Mouse (Mus musculus): ENCODE results near the gene Kdm5b. TPM values are rescaled to one million over a fixed set of nuclear protein-coding genes. Genes with fewer than 3 reads are reported as not detected.

Gene Kdm5b
- polyA plus RNA-seq, 1 experiment from 2014 or later, result 16.5 TPM

DNA sequence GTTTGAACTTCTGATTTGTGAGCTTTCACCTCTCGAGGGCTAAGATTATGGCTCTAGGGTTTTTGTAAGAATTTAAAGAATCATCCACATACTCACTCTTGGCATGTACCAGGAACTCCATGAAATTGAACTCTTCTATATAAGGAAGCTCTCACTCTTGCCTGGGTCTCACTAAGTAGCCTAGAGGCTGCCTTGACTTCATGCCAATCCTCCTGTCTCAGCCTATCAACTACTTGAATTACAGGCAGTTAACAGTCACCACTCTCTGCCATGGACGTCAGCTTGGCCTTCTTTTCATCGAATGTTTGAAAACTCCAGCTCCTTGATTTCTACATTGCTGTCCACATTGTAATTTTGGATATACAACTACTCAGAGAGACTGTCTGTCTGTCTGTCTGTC is 7.6 kb upstream of the Kdm5b start:
- Histone ChIP-seq H3K4me1 (peaks cover 31% of the 10 kb centered on the region), H3K36me3 (no peaks in the 10 kb centered on the region)
- WGBS (ENCODE audit: insufficient replicate concordance), result 60% methylated on average over 3 of the region's 3 CpGs

DNA sequence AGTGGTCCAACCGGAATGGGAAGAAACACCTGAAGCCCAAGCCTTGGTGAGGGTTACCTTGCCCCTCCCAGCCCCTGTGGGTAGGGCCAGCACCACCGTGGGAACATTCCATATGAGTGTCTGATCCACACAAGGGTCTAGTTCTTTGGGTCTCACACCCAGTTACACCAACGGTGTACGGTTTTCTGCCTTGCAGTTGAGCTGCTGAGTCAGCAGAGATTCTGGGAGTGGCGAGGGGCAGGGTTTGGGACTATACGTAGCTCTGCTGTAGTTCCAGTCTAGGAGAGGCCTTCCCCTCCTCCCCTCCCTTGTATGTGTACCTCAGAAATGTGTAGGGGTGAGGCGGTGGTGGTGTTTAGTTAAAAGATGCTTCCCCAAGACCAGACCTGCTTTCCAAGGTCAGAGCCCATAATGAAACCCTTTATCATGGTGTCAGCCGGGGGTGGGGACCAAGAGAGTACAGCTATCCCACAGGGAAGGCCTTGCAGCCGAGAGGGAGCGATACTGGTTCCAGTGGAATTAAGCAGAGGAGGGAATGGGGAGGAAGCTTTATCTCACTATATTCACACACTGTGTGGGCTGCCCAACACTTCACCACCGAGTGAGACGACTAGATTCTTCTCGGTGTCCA is 4.6 kb upstream of the Kdm5b start:
- peak overlapping the region; percentile 74; the same call in 1 of the 2 replicates for H3K9ac ChIP-seq
- H3K9me3 ChIP-seq (replicated peaks), result no peaks in the 10 kb centered on the region
- H3K4me1 ChIP-seq, result peaks cover 30% of the 10 kb centered on the region
- no peak for ATAC-seq
- no peaks in the 10 kb centered on the region for H3K36me3 ChIP-seq
- H3K27ac ChIP-seq, result no peak overlapping the region
- peak overlapping the region; percentile 99 for H3K4me2 ChIP-seq
- WGBS (ENCODE audit: insufficient replicate concordance), result 30% methylated on average over 13 of the region's 13 CpGs
- H3K4me3 ChIP-seq, result peak overlapping the region; percentile 73
- no peaks in the 10 kb centered on the region for H3K27me3 ChIP-seq (replicated peaks)

More for the DNA sequence above, 7.6 kb upstream of the Kdm5b start:
- no peak overlapping the region for H3K4me3 ChIP-seq
- H3K27me3 ChIP-seq (replicated peaks), result 0 out of 2 replicates have a peak, but pooled peaks cover 5% of the 10 kb centered on the region
- ATAC-seq, result no peak
- H3K27ac ChIP-seq, result no peak overlapping the region
- H3K9ac ChIP-seq, result no peak overlapping the region
- no peak overlapping the region for H3K4me2 ChIP-seq
- no peaks in the 10 kb centered on the region for H3K9me3 ChIP-seq (replicated peaks)

DNA sequence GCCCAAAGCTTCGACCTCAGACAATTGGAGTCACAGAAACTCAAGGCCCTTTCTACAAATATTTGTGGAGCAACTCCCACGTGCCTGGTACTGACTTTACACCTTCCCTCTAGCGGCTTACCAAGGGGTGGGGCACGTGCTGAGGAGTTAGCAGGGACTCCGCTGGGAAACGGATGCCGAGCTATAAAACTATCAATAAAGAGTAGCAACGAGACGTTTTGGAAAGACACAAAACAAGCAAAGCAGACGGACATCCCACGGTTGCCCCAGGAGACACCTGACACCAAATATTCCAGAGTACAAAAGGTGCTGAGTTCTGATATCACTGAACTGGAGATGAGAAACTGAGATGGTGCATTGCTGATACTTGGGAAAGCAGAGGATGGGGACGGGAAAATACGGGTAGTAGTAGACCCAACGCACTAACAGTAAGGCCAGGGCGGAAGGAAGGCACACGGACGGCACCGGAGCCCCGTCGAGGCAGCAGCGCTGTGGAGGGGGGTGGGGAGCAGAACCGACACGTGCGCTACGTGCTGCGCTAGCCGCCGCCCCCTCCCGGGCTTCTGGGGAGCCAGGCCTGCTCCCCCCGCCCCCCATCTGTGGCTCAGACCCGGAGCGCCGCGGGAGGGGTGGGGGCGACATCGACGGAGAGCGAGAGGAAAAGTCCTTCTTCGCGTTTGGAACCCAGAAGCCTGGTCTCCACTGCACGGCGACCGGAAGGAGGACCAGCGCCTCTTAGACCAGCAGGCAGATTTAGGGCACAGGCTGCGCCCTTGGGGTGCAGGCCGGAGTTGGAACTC is 3.9 kb upstream of the Kdm5b start:
- Histone ChIP-seq H3K27ac (peak overlapping the region; percentile 73), H3K4me3 (peak overlapping the region; percentile 73), H3K36me3 (no peaks in the 10 kb centered on the region), H3K27me3 (replicated peaks) (no peaks in the 10 kb centered on the region), H3K4me1 (peaks cover 37% of the 10 kb centered on the region), H3K9me3 (replicated peaks) (no peaks in the 10 kb centered on the region), H3K9ac (peak overlapping the region; percentile 74), H3K4me2 (peak overlapping the region; percentile 99)
- 3% methylated on average over 46 of the region's 46 CpGs for WGBS (ENCODE audit: insufficient replicate concordance)
- peak; percentile 8; the same call in 1 of the 2 replicates for ATAC-seq

DNA sequence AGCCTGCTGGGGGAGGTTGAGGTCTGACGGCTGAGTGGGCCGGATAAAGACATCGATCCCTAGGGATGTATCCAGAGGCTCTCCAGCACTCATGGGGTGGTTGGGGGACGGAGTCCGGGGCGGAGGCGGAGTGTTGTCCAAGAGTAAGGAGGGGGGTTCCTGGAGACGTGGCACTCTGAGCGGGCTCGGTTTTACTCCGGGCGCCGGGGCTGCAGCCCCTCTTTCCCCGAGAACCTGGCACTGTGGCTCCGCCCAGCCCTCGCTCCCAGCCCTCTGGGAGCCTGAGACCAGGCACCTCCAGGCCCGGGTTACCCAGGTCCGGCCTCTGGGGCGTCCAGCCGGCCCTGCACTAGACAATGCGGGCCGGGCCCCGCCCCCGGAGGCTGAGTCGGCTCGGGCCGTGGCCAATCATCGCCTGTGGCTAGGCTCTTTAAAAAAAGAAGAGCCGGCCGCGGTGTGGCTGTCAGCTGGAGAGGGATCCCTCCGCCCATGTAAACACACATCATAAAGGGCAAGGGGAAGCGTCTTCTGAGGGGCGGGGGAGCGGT is 3.2 kb upstream of the Kdm5b start:
- Histone ChIP-seq H3K4me1 (peaks cover 44% of the 10 kb centered on the region), H3K9ac (peak overlapping the region; percentile 74), H3K27me3 (replicated peaks) (no peaks in the 10 kb centered on the region), H3K4me2 (peak overlapping the region; percentile 99), H3K9me3 (replicated peaks) (no peaks in the 10 kb centered on the region), H3K4me3 (peak overlapping the region; percentile 73), H3K36me3 (no peaks in the 10 kb centered on the region), H3K27ac (peak overlapping the region; percentile 73)
- peak; percentile 93 for ATAC-seq
- WGBS (ENCODE audit: insufficient replicate concordance), result 0% methylated on average over 35 of the region's 35 CpGs

DNA sequence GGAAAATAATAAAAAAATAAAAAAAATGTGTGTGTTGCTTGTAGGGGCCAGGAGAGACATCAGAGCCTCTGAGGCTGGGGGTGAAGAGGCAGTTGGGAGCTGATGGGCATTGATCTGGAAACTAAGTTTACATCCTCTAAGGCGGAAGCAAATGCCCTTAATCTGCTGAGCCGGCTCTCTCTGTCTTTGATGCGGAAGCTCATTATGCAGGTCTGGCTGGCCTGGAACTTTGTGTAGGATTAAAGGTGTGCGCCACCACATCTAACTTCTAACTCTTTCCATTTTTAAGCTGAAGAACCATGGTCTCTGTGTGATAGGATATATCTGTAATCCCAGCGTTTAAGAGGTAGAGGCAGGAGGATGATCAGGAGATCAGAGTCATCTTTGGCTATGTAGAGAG is 1.5 kb upstream of the Kdm5b start:
- Histone ChIP-seq H3K27me3 (replicated peaks) (no peaks in the 10 kb centered on the region), H3K9ac (no peak overlapping the region), H3K4me1 (peaks cover 53% of the 10 kb centered on the region), H3K36me3 (no peaks in the 10 kb centered on the region), H3K9me3 (replicated peaks) (no peaks in the 10 kb centered on the region), H3K27ac (no peak overlapping the region), H3K4me2 (no peak overlapping the region), H3K4me3 (no peak overlapping the region)
- WGBS (ENCODE audit: insufficient replicate concordance), result 69% methylated on average over 5 of the region's 5 CpGs
- ATAC-seq, result no peak

DNA sequence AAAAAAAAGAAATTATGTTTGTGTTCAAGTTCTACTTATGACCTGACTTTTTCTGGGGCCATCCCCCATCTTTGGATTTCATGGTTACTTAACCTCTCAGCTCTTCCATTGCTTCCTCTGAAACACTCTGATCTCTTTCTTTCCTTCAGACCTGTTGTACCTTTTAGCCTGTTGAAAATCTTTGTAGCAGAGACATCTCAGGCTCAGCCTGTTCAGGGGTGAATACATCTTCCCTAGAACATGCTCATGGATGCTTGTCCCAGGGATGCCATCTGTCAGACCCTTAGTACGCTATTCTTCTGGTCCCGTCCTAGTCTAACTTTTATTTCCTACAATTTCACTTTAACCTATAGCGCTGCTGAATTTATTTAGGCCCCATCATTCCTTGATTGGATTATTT is 745 bp upstream of the Kdm5b start:
- Histone ChIP-seq H3K9me3 (replicated peaks) (no peaks in the 10 kb centered on the region), H3K27ac (peak overlapping the region; percentile 81; the same call in 1 of the 2 replicates), H3K4me3 (no peak overlapping the region; the same call in 1 of the 2 replicates), H3K27me3 (replicated peaks) (no peaks in the 10 kb centered on the region), H3K9ac (no peak overlapping the region), H3K36me3 (no peaks in the 10 kb centered on the region), H3K4me1 (peaks cover 58% of the 10 kb centered on the region), H3K4me2 (no peak overlapping the region)
- ATAC-seq, result no peak
- 77% methylated on average over 3 of the region's 3 CpGs for WGBS (ENCODE audit: insufficient replicate concordance)

DNA sequence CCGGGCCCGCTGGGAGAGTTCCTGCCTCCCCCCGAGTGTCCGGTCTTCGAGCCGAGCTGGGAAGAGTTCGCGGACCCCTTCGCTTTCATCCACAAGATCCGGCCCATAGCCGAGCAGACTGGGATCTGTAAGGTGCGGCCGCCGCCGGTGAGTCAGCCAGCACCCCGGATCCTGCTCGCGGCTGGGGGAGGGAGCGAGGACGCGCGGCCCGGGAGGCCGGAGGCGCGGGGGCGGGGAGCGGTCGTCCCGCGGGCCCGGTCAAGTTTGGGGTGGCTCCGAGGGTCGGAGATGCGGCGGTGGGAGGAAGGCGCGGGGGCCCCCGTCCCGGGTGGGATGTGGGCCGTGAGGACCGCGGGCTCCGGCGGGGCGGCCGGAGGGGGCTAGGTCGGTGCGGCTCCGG is 425 bp downstream of the Kdm5b start:
- peak overlapping the region; percentile 81 for H3K27ac ChIP-seq
- no peaks in the 10 kb centered on the region for H3K27me3 ChIP-seq (replicated peaks)
- peak overlapping the region; percentile 95 for H3K9ac ChIP-seq
- H3K4me1 ChIP-seq, result peaks cover 60% of the 10 kb centered on the region
- H3K36me3 ChIP-seq, result no peaks in the 10 kb centered on the region
- WGBS (ENCODE audit: insufficient replicate concordance), result 1% methylated on average over 49 of the region's 50 CpGs
- H3K4me3 ChIP-seq, result peak overlapping the region; percentile 89
- ATAC-seq, result peak; percentile 43; the same call in 1 of the 2 replicates
- no peaks in the 10 kb centered on the region for H3K9me3 ChIP-seq (replicated peaks)
- peak overlapping the region; percentile 98 for H3K4me2 ChIP-seq

DNA sequence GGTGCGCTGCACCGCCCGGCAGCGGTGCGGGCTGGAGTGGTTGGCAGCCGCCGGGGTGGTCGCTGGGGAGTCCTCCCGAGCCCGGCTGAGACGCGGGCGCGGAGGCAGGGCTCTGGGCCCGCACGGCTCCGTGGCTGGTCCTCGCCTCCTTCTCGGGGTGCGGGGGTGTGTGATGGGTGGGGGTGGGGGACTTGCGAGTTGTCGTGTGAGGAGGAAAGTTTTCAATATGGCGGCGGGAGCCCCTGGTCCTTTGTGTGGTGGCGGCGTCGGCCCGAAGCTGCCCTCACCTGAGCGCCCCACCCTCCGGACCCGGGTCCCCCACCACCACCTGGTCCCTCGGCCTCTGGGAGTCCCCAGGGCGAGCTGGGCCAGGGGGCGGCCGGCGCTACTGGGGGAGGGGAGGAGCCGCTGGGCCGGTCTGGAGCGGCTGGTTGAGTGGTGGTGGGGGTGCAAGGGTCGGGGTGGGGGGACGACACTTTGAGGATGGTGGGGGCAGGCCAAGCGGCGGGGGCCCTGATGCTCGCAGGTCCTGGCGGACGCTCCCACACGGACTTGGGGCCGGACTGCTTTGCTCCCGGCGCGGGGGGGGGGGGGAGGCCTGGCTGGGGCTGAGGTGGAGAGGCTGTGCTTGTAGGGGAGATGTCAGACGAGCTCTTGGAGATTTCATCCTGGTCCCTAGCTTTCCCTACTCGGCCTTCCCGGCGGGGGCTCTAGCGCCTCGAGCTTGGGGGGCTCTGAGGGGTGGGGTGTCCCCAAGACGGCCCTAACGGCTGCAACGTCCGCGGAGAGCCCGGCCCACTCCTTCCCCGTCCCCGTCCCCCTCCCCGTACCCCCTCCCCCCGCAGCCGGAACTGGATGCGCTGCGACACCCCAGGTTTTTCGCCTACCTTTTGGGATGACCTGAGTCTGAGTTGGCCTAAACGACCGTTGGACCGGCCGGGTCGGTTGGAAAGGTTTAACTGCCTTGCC is 1.1 kb downstream of the Kdm5b start:
- peak; percentile 21; the same call in 1 of the 2 replicates for ATAC-seq
- Histone ChIP-seq H3K9me3 (replicated peaks) (no peaks in the 10 kb centered on the region), H3K4me1 (peaks cover 57% of the 10 kb centered on the region), H3K36me3 (no peaks in the 10 kb centered on the region), H3K27ac (peak overlapping the region; percentile 81), H3K9ac (peak overlapping the region; percentile 95), H3K27me3 (replicated peaks) (no peaks in the 10 kb centered on the region), H3K4me3 (peak overlapping the region; percentile 89), H3K4me2 (peak overlapping the region; percentile 98)
- WGBS (ENCODE audit: insufficient replicate concordance), result under 1% methylated on average over 51 of the region's 76 CpGs

DNA sequence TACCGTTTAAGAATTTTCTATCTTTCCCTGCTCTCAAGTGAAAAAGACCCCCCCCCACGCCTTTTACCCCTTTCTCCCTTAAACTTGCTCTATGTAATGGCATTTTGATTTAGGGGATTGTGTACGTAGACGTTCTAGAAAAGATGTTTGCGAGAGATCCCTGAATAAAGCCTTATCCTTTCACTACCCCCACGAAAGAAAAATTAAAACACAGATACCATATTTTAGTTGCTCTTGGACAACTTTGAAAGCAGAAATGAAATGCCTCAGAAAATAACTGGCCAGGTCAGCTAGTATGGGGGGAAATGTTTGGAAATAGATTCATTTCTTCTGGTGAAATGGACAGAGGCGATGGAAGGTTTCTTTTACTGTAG is 1.8 kb downstream of the Kdm5b start:
- Histone ChIP-seq H3K4me3 (peak overlapping the region; percentile 89), H3K36me3 (no peaks in the 10 kb centered on the region), H3K4me2 (peak overlapping the region; percentile 98), H3K27me3 (replicated peaks) (no peaks in the 10 kb centered on the region), H3K4me1 (peaks cover 53% of the 10 kb centered on the region), H3K9ac (peak overlapping the region; percentile 95), H3K27ac (peak overlapping the region; percentile 81), H3K9me3 (replicated peaks) (no peaks in the 10 kb centered on the region)
- 10% methylated on average over 7 of the region's 7 CpGs for WGBS (ENCODE audit: insufficient replicate concordance)
- no peak for ATAC-seq

DNA sequence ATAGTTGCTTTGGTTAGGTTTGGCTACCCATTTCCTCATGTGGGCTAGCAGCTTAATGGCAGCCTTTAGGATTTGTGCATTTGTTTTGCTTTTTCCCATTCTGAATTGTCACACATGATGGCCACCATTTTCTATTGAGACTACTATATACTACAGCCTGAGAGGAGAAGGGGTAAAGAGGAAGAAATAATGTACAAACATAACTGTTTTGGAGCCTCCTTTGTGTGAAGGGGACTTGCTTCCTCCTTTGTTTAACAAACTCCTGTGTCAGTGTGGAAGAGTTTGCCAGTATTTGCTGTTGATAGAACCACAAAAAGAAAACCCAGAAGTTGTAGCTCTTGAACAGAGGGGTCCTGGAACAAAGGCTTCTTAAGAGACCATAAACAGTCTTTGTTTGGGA is 2.5 kb downstream of the Kdm5b start:
- Histone ChIP-seq H3K4me3 (peak overlapping the region; percentile 89), H3K9me3 (replicated peaks) (no peaks in the 10 kb centered on the region), H3K36me3 (no peaks in the 10 kb centered on the region), H3K27me3 (replicated peaks) (no peaks in the 10 kb centered on the region), H3K27ac (peak overlapping the region; percentile 63; the same call in 1 of the 2 replicates), H3K4me2 (peak overlapping the region; percentile 98), H3K9ac (no peak overlapping the region), H3K4me1 (peaks cover 50% of the 10 kb centered on the region)
- no peak for ATAC-seq

DNA sequence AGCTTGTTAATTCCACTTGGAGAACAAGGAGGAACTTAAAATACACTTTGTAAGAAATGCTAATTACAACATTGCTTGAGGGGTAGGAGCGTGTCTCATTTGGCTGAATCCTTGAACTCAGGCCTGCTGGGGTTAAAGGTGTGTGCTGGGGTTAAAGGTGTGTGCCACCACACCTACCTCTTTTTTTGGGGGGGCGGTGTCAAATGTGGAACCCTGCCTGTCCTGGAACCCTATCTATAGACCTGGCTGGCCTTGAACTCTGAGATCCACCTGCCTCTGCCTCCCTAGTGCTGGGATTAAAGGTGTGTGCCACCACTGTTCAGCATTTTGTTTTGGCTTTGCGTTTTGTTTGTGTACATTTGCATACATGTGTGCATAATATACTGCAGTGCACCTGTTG is 3.8 kb downstream of the Kdm5b start:
- H3K4me2 ChIP-seq, result no peak overlapping the region
- H3K9ac ChIP-seq, result no peak overlapping the region
- WGBS (ENCODE audit: insufficient replicate concordance), result 80% methylated on average over 3 of the region's 3 CpGs

More for the DNA sequence above, 3.8 kb downstream of the Kdm5b start:
- Histone ChIP-seq H3K36me3 (no peaks in the 10 kb centered on the region), H3K27me3 (replicated peaks) (no peaks in the 10 kb centered on the region), H3K4me1 (peaks cover 59% of the 10 kb centered on the region), H3K4me3 (no peak overlapping the region), H3K9me3 (replicated peaks) (no peaks in the 10 kb centered on the region), H3K27ac (no peak overlapping the region)
- no peak for ATAC-seq
